Mouse (Mus musculus) cerebellum, adult 8-10 months (tissue): ENCODE data around the gene Eif2b1.

Experiments used
- DNase-seq: peaks from one replicate; pipeline ENCODE4 v3.0.0; 2022

Eif2b1 gene

DNA sequence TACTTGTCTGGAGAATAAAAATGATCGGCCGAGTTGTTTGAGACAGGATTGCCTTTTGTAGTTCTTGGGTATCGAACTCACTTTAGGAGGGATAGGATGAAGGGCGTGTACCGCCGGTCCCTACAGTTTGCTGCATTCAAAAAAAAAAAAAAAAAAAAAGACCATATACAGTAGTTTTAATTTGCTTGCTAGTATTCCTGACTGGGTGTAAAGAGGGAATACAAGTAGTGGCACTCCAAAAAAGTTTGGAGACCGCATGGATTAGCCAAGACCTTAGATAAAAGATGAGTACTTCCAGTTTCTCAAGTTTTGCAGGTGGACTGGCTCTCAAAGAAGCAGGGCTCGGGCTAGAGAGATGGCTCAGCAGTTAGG is 37.3 kb downstream of the Eif2b1 start:
- DNase-seq, result no peak

DNA sequence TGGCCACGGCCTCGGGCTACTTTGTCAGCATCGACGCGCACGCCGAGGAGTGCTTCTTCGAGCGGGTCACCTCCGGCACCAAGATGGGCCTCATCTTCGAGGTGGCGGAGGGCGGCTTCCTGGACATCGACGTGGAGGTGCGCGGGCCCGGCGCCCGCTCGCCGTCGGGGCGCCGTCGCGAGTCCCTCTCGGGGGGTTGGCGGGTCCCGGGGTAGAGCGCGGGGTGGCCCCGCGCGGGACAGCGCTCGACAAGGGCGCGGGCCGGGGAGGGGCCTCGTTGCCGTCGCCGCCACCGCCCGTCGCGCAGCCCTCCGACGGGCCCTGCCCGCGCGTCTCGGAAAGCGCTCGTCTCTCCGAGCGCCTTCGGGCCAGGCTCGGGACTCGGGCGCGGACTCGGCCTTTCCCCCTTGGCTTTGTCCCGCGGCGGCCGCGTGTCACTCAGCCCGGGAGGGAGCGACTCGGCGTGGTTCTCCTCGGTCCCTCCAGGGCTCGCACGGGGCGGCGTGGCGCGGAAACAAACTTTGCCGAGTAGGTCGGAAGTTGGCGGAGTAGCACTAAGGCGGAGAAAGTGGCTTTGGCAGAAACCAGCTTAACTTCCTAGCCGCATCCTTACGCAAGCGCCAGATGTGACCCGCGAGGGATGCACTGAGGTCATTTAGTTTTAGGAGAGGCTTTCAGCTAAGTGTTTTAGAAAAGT is 37.9 kb downstream of the Eif2b1 start:
- peak; percentile 46 for DNase-seq

DNA sequence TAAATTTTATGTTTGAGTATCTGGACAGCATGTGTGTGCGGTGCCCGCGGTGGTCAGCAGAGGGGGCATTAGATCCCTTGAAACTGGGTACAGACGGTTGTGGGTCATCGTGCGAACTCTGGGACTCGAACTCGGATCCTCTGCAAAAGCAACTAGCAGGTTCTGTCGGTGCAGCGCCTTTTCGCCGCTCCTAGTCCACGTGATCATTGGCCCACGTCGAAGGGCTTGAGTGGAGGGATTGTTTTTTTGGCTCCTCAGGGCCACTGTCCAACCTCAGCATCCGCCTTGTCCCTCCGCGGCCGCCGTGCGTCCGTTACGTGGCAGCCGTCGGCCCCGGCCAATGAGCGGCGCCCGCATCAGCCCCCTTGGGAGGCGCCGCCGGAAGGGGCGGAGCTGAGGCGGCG is 38.5 kb downstream of the Eif2b1 start, which contains the start of gene Tmed2:
Gene Tmed2, plus strand, starts transcription at position 313 of the 404 bp plus-strand sequence.
- peak; percentile 96 for DNase-seq

DNA sequence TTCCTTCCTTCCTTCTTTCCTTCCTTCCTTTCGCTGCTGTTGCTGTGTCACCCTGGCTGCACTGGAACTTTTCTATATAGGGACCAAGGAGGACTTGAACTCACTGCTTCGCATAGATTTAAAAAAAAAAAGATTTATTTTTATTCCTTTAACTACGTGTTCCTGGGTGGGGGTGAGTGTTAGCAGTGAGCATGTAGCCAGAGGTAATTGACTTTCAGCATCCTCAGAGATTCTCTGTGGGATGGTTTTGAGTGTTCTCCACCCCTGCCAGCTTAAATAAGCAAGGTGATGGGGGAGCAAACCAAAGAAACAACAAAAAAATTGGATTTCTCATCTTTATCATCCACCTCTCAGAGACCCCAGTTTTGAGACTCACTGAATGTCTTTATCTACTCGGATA is 39.0 kb downstream of the Eif2b1 start:
- no peak for DNase-seq

DNA sequence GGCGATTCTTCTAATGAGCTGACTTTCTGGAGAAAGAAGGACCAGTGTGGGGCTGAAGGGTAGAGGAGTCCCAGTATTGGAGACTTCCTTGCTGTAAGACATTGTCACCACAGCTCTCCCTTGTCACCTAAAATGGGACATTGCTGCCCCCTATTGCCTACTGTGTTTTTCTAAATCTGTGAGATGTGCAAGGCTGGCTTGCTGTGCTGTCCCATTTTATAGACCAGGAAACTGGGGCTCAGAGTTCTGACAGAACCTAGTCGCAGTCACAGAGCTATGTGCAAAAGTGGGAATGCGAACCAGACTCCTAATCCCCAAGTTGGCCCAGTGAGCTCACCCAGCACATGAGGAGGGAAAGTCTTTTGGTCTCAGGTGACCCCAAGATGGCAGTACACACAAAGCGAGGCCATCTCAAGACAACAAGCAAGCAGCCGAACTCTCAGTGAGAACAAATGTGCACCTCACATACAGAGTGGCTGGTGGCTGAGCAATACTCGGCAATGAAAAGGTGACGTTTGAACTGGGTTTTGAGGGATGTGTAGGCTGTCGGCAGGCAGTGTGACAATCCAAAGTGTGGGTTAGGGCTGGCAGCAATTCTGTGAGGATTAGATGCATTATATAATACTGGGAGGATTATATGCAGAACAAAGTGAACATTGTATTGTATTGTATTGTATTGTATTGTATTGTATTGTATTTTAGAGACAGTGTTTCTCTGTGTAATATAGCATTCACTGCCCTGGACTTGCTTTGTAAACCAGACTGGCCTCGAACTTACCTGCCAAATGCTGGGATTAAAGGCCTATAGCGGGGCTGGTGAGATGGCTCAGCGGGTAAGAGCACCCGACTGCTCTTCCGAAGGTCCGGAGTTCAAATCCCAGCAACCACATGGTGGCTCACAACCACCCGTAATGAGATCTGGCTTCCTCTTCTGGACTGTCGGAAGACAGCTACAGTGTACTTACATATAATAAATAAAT is 39.8 kb downstream of the Eif2b1 start:
- DNase-seq, result peak; percentile 53

DNA sequence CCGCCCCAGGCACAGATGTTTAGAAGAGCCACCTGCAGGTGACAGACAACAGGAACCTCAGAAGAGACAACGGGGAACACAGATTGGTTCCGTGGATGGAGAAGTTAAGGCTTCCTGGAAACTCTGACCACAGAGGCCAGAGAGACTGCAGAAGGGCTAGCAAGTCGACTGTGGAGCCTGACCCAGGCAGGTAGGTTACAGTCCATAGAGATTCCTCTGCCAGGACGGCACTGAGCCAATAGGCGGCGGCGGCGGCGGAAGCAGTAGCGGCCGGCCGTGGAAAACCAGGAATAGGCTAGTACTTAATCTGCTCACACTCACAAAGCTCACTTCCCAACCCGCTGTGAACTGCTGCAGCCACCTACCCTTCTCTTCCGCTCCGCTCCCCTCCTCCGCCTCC is 42.2 kb downstream of the Eif2b1 start:
- DNase-seq, result peak; percentile 40

DNA sequence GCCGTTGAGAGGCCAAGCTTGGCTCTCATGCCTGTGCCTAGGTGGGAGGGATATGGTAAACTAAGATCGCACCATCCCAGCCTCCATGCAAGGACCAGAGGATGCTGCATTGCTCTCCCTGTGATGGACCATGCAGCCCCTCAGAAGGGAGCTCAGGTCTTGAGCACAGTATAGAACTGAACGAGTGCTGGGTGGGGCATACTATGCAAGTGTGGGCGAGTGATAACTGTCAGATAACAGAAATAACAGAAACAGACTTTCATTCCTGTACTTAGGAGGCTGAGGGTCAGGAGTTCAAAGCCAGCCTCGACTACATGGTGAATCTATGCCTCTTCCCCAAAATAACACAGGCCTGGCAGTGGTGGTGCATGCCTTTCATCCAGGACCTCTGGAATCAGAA is 43.9 kb downstream of the Eif2b1 start:
- no peak for DNase-seq

DNA sequence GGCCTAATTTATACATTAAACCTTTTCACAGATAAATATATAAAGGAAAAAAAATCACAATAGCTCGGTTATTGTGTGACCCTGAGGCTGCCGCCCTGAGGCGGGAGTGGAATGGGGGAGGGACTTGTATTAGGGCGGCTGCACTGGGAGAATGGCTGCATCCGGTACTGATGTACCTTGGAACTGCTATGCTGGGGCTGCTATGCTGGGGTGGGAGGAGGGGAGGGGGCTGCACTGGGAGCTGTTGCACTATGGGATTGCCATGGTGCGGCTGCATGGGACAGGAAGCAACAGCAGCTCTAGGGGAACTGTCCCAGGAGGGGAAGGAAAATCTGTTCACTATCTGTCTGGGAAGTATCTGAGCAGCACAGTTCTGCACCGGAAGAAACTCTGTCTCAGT is 46.5 kb downstream of the Eif2b1 start:
- DNase-seq, result no peak

DNA sequence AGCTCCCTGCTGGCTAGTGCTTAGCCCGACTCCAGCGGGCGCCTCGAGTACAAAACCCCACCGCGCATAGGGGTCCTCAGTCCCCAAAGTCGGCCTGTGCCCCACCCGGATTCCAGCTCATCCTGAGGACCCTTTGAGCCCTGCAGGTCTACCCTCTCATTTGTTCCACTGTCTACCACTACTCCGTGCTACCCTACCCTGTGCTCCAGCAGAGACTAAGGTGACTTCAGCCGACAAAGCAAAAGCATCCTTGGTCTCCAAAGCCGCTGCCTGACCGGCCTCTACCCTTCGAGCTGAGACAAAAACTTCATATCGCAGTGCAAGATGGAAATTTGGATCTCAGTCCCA is 47.4 kb downstream of the Eif2b1 start:
- DNase-seq, result no peak

DNA sequence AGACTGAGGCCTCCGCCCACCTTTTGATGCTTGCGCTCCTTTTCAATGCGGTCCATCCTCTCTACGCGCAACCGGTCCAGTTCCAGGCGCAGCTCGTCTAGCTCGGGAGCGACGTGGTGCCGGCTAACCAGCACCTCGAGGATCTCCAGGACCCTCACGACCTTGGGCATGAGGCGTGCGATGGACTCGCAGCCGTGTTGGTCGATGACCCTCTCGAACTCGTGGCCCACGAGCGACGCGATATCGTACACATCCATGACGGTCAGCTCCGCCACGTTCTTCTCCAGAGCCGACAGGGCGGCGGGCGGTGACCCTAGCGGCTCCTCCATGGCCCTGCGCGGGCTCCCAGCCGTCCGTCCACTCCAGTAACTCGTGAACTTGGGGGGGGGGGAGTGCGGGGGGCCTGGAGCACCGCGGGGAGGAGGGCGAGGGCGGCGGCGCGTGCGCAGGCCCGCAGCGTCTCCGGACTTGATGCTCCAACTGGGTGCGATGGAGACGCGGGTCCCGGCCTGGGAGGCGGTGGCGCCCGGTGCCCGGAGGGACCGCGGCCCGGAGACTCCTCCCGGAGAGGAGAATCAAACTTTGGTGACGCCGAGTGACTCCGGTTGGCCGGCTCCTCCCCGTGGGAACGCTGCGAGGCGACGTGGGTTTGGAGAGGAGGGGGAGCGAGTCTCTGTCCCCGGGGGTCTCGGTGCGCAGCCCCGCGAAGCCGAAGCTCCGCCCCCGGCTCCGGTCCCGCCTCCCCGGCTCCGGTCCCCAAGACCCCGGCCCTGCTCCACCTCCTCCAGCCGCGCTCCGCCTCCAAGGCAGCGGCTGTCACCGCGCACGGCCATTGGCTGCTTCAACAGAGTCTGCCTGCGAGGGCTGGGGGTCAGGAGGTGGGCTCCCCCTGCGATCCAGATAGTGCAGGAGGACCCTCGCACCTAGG is 48.0 kb downstream of the Eif2b1 start, which contains the start of gene Rilpl1:
Gene Rilpl1, minus strand, starts transcription at position 737 of the 928 bp plus-strand sequence.
- DNase-seq, result peak; percentile 61

DNA sequence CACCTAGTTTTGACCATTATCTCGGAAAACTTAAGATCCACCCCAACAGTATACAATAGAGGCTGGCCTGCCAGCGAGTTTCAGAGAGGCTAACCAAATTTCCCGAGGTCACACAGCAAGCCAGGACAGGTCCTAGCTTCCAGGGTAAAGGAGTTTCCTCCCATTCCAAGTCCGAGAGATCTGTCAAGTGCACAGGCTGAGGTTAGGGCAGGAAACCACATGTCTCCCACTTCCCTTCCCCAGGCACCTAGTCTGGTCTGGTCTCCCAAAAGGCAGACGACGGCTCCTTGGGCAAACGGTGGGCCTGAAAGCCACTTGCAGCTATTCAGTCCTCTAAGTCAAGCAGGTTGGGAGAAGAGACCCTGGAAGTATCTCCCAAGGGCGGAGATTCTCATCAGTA is 49.2 kb downstream of the Eif2b1 start:
- no peak for DNase-seq

DNA sequence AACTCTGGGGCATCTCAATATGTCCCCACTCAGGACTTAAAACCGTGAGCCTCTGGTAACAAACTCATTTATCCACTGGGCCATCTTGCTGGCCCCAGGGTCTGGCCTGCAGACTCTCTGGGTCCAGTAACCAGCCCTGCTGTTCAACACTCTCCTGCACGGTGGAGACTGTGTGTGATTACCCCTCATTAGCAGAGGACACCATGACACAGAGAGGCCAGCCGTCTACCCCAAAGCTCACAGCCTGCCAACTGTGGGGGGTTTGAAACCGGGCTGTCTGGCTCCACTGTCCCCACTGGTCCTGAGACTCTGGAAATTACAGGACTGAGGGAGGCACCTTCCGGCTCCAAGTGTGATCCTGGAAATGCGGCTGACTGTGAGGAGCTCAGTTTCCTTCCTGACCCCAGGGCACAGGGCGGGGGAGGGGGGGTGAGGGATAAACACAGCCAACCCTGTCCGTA is 49.7 kb downstream of the Eif2b1 start:
- no peak for DNase-seq

DNA sequence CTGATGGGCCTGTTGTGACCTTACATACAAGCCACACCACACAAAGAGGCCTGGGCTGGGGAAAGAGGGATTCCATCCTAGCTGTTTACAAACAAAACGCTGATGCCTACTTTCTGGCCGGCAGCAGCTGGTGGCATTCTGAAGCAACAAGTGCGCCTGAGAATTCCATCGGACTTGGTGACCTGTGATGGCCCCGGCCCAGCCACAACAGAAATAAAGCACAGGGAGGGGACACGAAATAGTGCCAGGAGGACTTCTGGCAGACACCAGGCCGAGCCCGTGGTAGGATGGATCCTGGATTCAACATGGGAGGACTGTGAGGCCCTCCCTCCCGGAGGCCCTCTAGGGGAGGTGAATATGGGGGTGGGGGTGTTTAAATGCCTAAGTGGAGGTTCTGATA is 50.1 kb downstream of the Eif2b1 start:
- no peak for DNase-seq

DNA sequence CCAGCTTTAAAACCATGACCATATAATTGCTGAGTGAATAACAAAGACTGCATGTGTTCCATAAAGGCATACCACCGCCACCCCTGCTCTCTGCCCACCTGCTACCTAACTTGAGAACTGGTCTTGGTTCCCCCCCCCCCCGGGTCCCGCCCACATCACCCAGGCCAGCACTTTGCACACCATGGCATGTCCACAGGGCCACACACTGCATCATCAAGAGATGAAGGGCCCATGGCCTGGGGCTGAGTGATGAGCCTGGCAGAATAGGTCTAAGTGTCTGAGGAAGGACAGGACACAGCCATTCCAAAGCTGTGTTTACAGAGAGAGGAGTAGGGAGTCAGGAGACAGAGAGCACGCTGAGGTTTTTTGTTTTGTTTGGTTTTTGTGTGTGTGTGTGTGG is 50.6 kb downstream of the Eif2b1 start:
- no peak for DNase-seq

DNA sequence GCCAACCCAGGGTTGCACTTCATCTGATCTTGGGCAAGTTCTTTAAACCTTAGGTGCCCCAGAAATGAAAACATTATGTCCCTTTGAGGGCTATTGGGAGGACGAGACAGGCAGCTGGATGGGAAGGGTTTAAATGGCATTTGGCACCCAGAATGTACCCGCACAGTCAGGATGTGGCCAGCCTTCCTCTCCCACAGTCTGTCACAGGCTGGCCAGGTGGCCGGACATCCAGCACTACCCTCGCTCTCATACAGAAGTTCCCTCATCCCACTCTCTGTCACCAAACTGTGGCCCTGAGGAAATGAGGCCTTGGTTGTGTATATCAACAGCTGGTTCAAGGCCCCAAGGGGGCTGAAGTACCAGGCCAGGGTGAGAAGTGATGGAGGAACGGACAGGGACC is 54.0 kb downstream of the Eif2b1 start:
- no peak for DNase-seq

DNA sequence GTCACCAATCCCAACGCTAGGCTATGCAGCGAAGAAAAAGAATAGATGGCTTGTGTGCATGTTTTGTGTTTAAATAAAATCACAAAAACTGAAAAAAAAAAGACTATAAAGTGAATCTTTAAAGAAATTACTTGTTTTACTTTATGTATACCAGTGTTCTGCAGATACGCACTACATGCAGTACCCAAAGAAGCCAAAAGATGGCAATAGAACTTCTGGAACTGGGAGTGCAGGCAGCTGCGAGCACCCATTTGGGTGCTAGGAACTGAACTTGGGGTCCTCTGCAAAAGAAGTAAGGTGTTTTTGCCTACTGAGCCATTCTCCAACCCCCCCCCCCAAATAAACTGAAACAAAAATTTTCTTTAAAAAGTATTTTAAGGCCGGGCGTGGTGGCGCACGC is 55.9 kb downstream of the Eif2b1 start:
- DNase-seq, result no peak

DNA sequence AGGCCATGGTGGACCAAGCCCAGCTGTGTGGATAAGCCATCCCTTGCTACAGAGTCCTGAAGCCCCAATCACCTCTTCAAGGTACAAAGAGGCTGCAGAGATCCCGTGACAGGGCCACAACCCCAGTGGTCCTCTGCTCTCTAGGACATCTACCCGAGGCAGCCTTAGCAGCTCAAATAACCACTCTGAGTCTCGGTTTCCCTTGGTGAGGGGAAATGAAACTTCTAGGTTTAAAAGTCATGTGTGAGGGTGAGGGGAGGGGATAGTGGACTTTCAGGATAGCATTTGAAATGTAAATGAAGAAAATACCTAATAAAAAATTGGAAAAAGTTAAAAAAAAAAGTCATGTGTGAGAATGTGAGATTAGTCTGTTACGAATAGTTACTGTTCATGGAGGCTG is 57.3 kb downstream of the Eif2b1 start:
- DNase-seq, result no peak
